Mouse (Mus musculus) mouse embryonic stem cell (cell line): ENCODE data around the gene Olfr463.
"Not testable (repeated sequence)": the region's sequence is repeated elsewhere in the genome, so short reads cannot be mapped to it uniquely, and the experiment has no call there.

ENCODE experiments used
- in situ Hi-C, 2 experiments: fragments of 300-500 bp; cut with MboI; formaldehyde crosslinking; loops; 1 replicate in 1 of 2; 3 replicates in 1 of 2; pipeline ENCODE4 v1.14.3; 2019 to 2020; ENCODE audit warnings: low sequenced_read_pairs in 2 of 2, low pct_unique_long_range_greater_than_20kb in 1 of 2, mixed read lengths in 1 of 2; ENCODE audit not compliant: unreplicated experiment in 1 of 2

Olfr463 gene

DNA sequence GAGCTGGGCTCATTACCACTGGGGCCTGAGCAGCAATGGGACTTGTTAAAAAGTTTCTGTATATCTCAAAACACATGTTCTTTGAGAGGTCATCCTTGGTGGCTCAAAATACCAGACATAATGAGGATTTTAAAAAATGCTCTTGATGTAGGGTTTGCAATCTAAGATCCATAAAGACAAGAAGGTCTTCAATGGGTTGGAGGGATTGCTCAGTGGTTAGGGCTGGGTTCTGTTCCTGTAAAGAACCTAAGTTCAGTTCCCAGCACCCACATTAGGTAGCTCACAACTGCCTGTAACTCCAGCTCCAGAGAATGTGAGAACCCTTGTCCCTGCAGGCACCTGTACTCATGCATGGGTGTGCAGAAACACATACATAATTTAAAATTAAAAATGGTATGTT lies at the start of gene Olfr463:
Olfr463 (minus strand) TSS at position 101 of the 400 bp plus-strand sequence.
- in situ Hi-C loops, result no loop called here

DNA sequence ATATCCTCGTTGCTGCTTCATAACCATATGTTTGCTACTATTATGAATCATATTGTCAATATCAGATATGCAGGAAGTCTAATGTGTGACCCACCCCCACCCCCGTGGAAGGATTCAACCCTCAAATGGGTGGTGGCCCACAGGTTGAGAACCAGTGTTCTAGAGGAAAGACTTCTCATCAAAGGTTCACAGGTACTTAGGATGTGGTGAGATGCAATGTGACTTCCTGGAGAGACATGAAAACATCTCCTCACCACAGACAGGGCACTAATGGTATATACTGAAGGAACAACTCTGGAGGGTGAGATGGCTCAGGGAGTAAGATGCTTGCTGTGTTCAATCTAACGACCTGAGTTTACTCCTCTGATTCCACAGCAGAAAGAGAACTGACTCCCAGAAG lies 38.3 kb upstream of the Olfr463 start:
- in situ Hi-C loops, result no loop called here

DNA sequence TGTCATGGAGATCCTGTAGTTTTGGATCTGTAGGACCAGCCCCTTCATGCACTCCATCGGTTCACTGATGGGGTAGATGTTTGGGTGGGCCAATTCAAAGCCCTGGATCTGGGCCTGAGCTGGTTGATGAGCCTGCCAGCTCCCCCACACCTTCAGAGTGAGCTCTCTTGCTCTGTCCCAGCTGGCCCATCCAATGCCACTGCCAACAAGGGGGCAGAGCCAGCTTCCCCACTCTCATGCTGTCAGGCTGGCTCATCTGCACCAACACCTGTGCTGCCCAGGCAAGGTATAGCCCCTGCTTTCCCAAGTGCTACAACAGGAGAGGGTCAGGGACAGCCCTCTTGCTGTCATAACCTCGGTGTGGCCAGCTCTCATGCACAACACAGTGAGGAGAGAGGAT lies 36.5 kb upstream of the Olfr463 start:
- in situ Hi-C loops, result no loop called here

DNA sequence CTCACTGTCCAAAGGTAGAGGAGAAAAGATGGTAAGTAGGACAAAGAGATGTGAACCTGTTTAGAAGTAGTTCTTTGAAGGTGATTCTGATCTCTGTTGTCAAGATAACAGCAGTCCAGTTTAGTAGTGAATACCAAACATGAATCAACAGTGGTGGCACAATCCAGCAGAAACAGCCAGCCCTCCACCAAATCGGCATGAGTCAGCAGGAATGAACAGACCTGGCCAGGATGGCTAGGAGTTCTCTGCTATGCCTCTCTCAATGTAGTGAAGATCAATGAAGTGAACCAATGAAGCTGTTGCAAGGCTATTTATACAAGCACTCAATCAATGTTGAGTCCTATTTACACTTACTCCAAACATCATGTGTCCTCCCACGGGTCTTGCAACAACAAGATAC lies 33.2 kb upstream of the Olfr463 start:
- in situ Hi-C loops, result no loop called here

DNA sequence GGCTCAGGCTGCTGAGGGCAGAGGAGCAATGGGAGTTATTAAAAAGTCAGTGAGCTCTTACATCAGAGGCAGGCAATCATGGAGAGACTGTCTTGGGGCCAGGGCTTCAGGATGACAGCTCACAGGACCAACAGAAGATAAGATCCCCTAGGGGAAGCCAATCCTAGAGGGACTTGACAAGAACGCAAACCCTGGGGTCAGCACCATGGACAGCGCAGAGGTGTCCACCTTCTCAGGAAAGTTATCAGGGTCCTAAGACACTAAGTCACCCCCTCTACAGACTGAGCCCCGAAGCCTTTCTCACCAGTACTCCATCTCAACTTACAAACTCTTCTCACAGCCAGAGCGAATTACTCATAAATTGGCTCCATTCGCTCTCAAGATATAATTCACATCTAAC lies 23.8 kb upstream of the Olfr463 start, which contains the start of gene Olfr464:
Olfr464 (minus strand) TSS at position 2 of the 400 bp plus-strand sequence.
- in situ Hi-C loops, result no loop called here

DNA sequence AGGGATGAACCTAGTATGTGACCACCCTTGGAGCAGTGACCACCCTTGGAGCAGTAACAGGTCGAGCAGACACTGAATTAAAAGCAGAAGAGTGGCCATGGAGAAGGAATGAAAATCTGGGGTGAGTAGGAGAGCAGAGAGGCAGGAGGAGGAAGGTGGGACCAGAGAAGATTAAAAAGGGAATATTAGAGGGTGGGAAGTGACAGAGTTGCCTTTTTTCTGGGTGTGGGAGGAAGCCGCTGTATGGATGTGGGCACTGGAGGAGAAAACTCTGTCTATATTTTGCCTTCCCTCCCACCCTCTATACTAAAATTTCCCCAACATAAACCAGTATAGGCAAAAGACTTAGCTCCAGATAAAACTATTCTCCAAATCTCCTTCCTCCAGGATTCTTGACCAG lies 23.1 kb upstream of the Olfr463 start:
- in situ Hi-C loops, result no loop called here

DNA sequence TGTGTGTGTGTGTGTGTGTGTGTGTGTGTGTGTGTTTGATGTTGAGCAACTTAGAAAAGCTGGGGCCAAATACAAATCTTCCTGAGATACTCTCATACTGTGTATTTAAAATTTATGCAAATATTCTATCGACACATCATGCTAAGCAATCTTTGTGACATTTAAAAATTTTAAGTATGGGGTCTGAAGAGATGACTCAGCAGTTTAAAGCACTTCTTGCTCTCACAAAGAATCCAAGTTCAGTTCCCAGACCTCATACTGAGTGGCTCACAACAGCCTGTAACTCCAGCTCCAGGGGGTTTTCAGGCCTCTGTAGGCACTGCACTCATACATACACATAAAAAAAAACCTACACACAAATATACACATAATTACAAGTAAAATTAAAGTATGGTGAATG lies 18.8 kb upstream of the Olfr463 start:
- in situ Hi-C loops, result no loop called here

DNA sequence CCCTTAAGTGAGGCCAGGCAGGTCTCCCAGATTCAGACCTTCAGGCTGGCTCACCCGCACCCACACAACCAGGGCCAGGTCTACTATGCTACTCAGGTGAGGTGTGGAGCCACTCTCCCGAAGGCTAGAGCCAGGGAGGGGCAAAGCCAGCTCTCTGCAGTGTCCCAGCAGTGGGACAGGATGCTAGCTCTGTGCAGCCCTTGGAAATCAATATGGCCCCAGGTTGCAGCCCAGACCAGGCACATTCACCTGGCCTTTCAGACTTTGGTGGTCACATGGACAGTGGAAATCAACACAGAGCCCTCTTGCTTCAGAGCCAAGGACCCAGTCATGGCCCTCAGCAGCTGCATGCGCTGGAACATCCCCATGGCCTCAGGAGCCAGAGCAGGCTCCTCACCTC lies 7.1 kb upstream of the Olfr463 start:
- in situ Hi-C loops, result no loop called here

DNA sequence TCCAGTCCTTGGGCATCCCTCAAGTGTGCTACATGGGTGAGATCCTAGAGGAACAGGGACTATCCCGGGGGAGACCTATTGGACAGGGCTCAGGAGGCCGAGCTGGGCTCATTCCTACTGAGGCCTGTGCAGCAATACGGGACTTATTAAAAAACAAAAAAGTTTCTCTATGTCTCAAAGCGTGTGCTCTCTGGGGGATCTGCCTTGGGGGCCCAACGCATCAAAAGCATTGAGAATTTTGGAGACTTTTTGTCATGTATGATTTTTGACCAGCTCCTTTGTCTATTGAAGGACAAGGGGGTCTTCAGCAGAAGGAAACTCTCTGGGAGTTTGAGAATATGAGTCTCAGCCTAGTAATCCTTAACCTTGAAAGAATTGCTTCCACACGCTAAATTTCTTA lies 5.0 kb downstream of the Olfr463 start, which contains the start of gene Olfr462:
Olfr462 (minus strand) TSS at position 101 of the 400 bp plus-strand sequence.
- in situ Hi-C loops, result no loop called here

DNA sequence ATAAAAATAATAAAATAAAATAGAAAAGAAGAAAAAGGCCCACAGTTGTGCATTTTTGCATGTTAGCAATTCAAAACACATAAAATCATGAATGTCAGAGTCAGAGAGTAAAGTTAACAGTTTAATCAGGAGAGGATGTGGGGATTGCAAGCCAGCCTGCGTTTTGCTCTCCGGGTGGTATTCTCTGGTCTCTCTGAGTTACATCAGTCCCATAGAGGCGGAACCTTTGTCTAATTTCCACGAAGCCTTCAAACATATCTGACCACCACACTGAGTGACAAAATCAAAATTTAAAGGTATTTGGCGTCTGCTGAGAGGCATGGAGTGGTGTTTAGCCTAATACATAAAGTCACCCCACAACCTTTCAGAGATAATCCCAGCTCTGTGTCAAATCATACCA lies 12.3 kb downstream of the Olfr463 start:
- in situ Hi-C loops, result no loop called here

DNA sequence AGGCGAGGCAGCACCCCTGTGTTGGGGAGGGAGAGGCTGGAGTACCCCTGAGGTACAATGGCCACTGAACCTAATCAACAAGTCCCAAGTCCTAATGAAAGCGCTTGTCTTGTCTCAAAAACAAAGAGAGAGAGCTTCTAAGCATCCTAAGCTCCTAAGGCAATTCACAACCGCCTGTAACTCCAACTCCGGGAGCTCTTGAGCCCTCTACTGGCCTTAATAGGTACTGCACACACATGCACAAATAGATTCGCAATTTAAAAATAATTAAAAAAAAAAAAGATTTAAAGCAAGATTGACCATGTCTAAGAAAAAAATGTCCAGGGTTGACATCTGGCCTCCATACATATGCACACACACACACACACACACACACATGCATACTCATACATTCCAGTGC lies 13.7 kb downstream of the Olfr463 start:
- in situ Hi-C loops, result no loop called here

DNA sequence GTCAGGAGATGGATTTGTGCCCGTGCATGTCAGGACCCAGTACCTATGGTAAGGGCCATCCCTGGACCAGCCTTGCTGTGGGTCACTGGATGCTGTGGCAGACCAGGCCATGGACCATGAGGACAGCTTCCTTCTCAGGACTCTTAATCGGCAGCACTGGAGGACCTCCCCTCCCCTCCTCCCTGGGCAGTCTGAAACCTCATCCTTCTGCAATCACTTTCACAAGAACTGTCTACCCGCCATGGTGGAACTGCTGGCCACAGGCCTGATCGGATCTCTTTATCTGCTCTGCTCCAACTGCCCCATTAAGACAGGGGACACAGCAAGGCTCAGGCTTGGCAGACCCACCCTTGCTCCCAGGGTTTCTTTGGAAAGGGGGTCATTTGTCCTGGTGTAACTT lies 15.5 kb downstream of the Olfr463 start:
- in situ Hi-C loops, result no loop called here

DNA sequence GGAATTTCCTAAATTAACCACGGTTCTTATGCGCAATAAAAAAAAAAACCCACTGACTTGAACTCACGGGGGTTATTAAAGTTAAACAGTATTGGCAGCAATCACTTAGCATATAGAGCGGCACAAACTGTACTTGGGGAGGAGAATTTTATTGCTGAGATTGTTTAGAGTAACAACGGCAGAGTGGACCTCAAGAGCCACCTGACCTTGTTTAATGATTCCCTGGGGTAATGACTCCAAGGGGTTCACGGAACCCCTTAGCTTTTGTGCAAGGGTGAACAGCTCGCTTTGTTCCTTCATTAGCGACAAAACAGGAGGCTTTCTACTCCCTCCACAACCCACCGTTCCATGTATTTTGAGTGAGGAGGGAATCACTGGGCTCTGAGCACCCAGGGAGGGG lies 17.4 kb downstream of the Olfr463 start:
- in situ Hi-C loops, result no loop called here

DNA sequence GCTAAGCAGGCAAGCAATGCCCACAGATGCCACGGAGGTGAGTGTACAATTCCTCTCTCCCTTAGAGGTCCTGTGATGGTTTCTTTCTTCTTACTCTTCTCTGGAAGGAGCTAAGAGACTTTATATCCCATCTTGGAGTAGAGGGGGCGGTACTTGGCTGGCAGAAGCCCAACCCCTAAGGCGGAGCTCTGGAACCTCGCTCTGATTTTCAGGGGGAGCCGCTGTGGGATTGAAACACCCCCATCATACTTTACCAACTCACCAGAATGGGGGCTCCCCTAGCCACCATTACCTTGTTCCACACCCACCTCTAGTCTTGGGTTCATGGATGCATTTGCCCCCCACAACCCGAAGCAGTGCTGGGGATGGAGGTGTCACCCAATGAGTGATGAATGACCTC lies 21.8 kb downstream of the Olfr463 start, which contains the start of gene Epx:
Epx (minus strand) TSS at position 101 of the 400 bp plus-strand sequence.
- in situ Hi-C loops, result no loop called here

DNA sequence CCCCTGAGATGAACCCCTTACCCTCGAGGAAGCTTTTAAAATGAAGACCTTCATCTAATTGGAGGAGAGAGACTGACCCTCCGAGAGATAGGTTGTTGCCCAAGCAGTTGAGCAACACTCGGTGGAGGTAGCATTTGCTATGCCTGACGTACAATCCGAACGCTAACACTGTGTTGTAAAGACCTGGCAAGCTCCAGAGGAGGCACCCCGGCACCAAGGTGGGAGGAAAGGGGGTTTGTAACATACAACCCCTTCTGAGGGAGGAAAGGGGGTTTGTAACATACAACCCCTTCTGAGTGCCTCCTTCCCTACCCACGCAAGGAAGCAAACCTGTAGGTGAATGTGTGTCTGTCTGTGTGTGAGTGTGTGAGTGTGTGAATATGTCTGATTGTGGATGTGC lies 25.4 kb downstream of the Olfr463 start:
- in situ Hi-C loops, result no loop called here

DNA sequence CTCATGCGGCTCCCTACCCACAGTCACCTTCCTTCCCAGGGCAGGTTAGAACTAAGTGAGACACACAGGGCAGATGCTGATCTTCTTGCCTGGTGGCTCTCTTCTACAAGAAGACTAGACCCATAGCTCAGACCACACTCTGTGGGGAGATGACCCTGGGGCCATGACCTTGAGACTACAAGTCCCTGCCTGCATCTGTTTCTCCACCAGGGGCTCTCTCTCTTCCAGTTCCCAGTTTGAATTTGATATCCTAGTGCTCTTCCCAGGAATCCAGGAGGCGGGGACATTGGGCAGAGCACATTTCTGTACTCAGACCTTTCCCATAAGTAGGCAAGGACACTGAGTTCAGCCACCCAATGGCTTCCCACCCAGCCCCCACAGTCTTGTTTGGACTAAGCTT lies 27.1 kb downstream of the Olfr463 start:
- in situ Hi-C loops, result no loop called here

DNA sequence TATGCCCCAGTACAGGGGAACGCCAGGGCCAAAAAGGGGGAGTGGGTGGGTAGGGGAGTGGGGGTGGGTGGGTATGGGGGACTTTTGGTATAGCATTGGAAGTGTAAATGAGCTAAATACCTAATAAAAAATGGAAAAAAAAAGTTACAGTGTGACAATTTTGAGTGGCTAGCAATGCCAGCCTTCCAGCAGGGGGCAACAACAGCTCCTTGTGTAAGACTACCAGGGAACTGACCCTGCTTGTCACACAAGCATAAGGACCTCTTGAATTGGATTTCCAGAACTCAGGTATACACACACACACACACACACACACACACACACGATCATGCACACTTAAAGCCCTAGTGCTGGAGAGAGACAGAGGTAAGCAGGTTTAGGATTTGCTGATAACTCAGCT lies 30.3 kb downstream of the Olfr463 start:
- in situ Hi-C loops, result not testable (repeated sequence)

DNA sequence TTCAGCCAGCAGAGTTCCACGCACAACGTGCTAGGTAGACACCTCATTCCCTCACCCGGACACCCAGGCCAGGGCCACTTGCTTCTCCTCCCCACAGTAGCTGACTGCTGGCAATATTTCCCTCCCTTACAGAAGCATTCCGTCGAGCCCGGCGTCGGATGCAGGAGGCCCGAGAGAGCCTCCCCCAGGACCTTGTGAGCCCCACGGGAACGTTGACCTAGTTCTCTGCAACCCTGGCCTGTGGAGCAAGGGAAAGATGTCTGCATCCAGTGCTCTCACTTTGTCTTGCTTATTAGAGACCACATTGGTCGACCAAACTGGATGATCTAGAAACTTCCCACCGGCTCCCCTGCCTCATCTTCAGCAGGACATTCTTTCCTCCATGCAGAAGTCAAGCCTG lies 34.4 kb downstream of the Olfr463 start:
- in situ Hi-C loops, result no loop called here

DNA sequence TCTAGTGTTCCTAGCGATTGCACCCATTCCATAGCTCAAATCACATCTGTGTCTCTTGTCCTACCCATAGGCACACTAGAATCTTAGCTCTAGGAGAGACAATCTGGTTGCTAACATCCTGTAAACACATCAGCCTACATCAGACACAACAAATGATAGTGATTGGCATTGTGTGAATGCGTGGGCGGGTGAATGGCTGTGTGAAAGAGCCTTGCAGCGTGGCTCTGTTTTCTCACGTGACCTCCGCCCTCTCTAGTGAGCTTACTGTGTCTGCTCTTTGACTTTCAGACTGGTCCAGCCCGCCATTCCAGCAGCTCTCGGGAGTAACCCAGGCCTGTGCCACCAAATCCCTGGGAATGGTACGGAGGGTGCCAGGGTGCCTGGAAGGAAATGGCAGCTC lies 36.8 kb downstream of the Olfr463 start:
- in situ Hi-C loops, result no loop called here

DNA sequence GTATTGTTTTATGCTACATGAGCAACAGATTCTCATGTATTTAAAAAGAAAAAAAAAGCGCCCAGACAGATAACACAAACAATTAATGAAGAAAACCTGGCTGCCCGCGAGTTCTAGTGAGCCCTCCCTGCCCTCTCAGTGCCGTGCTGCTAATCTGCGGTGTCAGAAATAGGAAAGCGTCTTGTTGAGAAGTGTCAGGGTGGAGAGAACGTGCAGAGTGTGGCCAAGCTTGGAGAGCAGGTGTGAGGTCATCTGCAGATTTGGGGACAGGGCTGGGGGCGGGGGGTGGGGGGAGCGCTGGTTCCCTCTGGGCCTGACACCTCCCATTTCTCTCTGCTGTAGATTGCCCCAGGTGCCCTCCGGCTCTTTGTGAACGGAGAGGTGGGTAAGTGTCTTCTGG lies 37.9 kb downstream of the Olfr463 start:
- in situ Hi-C loops, result no loop called here

DNA sequence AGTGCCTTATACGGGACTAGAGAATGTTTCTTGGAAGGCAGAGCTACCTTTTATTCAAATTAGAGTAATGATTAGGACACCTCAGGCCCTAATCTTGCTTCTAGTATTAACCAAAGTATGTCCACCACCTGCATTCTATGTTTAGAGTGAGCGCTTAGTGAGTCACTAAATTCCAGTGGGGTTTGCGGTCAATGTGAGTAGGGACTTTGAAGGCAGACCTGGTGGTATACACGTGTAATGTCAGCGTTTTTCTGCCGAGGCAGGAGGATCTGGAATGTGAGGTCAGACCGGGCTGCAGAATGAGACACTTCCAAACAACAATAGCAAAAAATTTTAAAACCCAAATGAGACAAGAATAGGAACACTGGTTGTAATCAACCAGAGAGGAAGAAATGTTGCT lies 42.6 kb downstream of the Olfr463 start:
- in situ Hi-C loops, result no loop called here
